Mouse (Mus musculus) layer of hippocampus, postnatal 14 days (tissue): ENCODE results near the gene Rad54l2. TPM values are rescaled to one million over a fixed set of nuclear protein-coding genes. Genes with fewer than 3 reads are reported as not detected.
A peak's percentile ranks its signal among the peaks of the same experiment; 100 is the strongest.

ENCODE experiments used
- DNase-seq, 2 experiments: peaks; one replicate each; pipeline ENCODE4 v3.0.0; 2021 to 2022; ENCODE audit warnings: low spot score in 2 of 2, mixed read lengths in 1 of 2
- total RNA-seq, 2 experiments: library from RNA; stranded (reverse); gene quantifications; 2 replicates each; pipeline ENCODE4 v1.2.3; 2021

The Rad54l2 gene
- total RNA-seq, 2 experiments from 2014 or later, result 18.7 to 20.5 TPM

DNA sequence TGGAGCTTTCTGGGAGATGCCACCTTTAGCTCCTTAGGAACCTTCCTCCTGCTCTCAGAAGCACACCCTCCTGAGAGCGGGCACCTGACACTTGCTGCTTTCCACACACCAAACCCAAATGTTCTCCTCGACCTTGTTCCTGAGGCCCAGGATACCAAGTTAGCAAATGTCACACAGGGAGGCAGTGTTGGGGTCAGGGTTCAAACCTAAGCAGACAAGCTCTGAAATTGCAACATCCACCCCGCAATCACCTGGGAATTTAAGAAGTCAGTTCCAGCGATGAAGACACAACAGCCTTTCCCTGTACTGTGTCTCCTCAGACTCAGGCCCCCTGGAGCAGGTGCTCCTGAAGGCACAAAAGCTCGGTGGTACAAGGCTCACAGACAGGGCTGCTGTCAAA, 111.3 kb downstream of the Rad54l2 start:
- DNase-seq, result no peak

DNA sequence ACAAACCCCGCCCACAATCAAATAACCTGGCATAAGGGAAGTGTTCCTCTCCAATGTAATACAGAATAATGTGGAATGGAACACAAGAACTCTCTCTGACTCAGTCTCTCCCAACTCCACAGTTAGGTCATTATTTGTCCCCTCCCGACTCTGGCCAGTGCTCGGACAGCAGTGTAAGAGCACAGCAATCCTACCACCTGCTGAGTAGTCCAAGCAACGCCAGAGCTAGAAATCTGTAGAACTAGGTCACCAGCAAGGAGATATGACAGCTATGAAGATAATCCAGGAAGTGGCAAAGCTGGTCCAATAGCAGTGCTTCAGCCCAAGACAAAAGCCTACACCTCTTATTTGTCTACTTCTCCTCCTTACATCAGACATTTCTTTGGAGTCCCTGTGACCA, 112.4 kb downstream of the Rad54l2 start:
- no peak for DNase-seq

DNA sequence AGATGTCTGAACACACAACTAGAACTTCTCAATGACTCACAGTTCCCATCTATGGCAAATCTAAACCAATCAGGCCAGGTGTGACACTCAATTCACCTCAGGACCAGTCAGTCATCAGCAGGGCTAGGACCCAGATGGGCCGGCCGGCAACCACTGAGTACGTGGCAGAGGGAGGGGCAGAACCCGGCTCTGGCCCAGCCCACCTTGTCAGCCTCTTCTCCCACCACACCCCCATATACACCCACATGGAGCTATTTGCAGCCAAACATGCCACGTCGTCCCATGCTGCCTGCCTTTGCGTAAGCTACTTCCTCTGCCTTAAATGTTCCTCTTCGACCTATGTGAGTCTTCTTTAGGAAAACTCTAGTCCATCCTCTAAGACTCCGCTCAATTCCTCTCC, 113.0 kb downstream of the Rad54l2 start:
- DNase-seq, result no peak

DNA sequence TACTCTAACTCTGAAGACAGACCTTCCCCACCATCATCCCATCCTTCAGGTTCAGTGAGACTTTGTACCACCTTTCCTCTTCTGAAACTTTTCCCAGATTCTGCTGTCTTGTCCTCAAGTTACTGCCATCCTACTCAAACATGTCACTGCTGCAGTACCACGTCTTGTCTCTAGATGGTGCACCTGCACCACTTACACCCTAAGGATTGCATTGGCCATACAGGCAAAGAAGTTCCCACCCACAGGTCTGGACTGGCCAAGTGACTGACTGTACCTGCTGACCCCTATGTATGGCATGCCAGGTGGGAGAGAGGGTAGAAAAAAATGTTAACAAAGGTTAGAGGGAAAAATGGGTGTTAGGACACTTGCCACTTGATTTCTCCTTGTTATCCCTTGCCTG, 113.5 kb downstream of the Rad54l2 start:
- peak; percentile 81 to 85 for DNase-seq

DNA sequence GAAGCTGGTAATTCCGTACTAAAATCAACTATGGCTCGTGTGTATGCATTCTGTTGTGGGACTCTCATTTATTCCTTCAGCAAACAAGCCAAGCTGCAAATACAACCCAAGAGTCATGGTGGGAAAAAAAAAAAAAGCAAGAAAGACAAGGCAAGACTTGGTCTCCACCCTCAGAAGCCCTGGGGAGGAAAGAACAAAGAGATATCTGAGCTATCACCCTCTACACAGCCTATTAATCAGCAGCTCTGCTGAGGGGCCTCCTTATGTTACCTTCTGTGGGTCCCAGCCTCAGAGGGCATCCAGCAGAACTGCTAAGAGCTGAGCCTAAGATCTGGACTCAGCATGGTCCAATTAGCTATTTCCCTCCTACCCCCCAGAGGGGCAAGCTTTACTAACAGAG, 115.1 kb downstream of the Rad54l2 start:
- no peak for DNase-seq

DNA sequence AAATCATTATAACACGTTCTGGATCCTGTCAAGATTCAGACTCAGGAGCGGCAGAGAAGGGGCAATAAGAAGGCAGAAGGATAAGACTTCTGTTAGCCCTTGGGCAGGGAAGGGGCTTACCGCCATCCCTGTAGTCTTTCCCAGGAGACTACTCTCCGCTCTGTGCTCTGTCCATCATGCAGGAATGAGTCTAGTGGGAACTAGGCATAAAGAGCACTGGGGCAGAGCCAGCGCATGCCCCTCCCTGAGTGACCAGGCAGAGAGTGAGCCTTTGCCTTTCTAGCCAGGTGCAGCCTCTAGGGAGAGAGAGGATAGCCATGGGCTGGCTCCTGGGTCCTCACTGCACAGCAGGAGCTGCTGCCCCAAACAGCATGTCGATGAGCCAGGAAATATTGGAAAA, 124.1 kb downstream of the Rad54l2 start:
- DNase-seq, result no peak

DNA sequence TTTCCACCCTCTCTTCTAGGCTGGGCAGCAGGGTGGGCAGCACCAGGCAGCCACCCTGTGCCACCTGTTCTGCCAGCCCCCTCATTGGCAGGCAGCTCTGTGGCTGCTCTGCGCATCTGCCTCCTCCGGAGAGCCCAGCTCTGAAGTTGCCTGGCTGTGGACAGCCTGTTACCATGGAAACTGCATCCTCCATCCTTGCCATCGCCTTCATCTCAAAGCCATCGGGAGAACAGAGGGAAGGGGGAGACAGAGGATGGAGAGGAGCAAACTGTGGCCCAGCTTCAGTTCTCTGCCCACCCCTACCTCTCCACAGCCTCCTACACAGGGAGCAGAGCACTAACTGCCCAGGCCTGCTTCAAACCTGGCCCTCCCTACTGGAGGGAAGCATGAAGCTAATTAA, 124.6 kb downstream of the Rad54l2 start:
- peak; percentile 69 for DNase-seq

DNA sequence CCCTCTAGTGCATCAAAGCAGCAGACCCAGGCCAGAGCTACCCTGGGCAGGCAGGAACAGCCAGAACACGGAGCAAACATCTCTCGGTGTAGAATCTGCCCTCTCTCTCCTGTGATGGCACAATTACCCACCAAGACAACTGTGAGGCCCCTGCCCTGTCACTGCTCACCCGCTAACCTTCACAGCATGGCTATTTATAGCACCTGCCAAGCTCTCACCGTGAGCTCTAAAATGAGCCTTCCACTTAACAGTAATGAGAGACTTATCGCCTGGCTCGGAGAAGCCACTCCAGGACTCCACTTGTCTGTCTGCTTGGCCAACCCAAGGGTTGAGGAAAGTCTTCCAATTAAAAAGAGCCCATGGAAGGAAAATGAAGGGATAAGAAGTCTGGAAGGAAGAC, 125.8 kb downstream of the Rad54l2 start:
- no peak for DNase-seq

DNA sequence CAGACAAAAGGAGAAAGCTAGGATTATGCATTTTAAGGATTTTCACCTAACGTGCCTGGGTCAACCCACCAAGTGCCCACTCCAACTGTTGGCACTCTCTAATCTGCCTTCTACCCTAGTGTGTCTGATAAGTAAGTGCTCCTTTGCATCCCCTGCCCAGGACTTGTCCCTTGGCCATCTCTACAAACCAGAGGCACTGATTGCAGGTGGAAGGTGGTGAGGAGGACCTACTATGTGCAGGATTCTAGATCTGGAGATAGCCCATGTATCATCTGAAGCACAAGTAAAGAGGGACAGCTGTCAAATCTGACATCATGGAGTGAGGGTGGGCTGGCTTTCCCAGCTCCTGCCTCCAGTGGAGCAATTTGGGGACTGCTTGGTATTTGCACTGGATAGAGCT, 129.1 kb downstream of the Rad54l2 start:
- DNase-seq, result no peak

DNA sequence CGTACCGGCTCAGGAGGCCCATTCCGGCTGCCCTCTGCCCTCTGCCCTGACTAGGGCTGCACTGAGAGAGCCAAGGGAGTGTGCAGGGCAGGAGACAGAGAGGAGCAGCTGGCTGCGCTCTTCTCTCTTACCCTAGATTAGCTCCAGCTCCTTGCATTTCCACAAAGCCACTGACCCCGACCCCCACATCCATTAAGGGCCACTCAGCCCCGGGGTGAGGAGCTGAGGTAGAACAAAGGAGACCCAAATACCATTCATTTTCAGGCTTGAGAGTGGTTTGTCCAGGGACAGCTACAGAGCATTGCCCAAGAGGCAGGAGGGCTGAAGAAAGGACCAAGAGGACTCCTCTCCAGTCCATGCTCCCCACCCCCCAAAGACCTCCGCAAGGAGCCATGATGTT, 129.6 kb downstream of the Rad54l2 start:
- DNase-seq, result no peak

DNA sequence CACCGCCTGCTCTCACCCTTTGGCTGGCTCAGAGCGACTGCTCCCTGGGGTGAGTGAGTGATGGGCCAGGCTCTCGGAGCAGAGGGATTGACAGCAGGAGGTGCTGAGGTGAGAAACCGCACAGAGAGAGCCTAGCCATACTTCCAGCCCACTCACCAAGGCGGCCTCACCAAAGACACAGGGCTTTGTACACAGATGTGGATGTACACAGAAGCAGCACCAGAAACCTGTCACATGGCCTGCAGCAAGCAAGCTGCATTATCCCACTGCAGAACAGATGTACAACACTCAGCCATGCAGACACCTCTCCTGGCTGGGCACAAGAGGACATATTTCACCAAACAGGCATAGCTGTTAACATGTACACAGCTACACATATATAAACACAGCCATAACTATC, 131.4 kb downstream of the Rad54l2 start:
- peak in 1 of 2 experiments; percentile 37 for DNase-seq

DNA sequence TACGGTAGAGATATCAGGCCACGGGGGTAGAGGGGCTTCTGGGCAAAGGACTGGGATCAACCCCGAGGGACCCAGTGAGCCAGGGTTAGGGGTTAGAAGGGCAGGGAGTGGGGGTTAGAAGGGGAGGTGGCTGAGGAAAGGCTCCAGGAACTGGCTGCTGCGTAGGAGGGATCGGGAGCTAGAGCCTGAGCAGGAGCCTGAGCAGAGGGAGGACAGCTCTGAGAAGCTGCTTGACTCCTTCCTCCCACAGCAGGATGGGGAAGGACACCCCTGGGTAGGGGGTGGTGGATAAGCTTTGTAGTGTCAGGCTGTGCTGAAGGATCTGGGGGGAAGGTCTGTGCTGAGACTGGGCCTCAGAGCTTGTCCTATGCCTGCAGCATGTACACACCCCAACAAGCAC, 132.2 kb downstream of the Rad54l2 start:
- DNase-seq, result no peak

DNA sequence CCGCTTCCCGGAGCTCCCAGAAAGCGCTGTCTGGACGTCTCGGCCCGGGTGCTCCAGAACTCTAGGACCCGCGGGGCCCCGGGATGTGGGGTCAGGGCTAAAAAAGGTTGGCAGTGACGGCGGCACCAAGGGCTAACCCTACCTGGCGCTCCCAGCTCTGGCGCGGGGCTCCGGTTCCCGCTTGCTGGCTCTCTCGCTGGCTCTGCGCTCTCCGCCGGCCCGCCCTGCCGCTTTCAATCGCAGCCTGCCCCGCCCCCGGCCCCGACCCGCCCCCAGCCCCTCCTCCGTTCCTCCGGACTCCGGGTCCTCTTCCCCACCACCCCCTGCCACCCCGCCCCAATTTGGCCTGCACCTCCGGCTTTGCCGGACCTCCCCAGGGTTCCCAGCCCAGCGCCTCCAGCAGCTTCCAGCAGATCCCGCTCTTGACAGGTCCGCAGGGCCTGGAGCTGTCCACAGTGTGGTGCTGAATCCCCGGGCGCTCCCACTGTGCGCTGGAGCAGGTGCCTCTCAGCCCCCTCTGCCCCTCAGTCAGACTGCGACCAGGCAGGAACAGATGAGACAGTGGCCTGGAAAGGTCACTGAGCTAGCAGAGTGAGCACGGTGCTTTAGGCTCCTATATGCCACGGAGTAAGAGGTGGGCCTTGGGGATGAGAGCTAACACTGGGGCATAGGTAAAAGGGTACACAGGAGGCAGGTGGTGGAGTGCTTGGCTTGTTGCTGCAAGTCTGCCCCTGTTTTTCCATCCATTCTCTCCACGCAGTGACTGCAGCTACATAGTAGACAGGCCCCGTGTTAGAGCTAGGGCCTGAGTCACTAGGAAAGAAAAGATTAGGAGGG, 132.9 kb downstream of the Rad54l2 start, which contains the start of gene Grm2:
Gene Grm2, minus strand, starts transcription at position 199 of the 837 bp plus-strand sequence.
- peak in 1 of 2 experiments; percentile 33 for DNase-seq

DNA sequence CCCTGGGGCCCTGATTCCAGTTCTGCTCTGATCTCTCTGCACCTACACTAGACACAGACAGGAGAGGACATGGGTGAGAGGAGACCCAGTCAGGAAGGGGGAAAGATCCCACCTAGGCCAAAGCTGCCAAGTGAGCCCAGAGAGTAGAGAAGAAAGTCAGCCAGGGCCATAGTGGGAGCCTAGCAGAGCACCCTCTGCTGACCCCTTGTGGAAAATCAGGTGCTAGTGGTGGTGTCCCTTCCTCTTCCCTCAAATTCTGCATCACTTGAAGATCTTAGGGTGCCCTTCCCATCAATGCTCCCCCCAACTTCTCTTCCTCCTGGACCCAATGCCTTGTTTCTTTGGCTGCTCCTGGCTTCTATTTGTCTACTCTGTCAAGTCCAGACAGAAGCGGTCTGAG, 136.3 kb downstream of the Rad54l2 start:
- DNase-seq, result peak in 1 of 2 experiments; percentile 28

DNA sequence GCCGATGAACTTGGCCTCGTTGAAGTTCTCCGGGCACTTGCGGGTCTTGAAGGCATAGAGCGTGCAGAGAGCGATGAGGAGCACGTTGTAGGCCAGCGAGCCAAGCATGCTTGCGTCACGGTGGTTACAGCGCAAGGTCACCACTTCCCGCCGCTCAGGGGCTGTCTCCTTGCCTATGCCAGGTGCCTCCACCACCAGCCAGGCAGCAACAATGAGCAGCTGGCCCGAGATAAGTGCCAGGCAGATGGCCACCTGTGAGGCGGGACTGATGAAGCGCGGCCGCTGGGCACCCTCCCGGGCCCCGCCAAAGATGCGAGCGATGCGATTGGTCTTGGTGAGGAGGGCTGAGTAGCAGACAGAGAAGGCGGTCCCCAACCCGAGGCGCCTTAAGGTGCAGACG, 141.8 kb downstream of the Rad54l2 start:
- DNase-seq, result no peak

DNA sequence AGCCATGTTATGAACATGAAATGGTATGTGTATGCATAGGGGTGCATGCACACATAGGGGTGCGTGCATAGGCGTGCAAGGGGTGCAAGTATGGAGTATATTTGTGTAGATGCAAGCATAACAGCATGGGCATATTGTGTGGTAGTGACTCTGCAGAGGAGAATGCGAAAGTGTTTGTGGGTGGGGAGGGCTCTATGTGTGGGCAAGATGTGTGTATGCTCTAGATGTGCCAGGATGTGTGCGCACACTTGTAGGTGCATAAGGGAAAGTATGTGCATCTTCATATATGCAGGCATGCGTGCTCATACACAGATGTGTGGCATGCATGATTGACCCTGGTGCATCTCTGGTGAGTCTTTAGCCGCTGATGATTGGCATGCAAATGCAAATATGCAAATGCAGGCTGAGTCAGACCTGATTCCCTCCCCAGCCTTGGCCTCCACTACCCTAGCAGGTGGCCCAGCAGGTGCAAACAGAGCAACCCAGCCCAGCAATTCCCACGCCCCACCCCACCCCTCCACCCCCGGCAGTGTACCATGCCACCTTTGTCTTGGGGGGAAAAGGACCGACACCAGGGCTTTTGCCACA, 143.2 kb downstream of the Rad54l2 start:
- peak in 1 of 2 experiments; percentile 63 for DNase-seq

DNA sequence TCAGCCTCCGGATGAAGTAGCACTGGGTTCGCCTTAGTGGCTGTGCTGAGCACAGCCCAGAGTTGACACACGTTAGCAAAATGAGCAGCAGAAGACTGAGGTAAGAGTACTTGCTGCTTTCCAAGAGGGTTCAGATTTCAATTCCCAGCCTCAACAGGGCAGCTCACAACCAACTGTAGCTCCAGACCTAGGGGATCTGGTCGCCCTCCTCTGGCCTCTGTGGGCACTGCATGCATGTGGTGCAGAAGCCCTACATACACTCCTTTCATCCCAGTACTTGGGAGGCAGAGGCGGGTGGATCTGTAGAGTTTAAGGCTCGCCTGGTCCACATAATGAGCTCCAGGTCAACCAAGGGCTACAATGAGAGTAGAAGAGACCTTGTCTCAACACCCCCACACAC, 145.2 kb downstream of the Rad54l2 start:
- no peak for DNase-seq

DNA sequence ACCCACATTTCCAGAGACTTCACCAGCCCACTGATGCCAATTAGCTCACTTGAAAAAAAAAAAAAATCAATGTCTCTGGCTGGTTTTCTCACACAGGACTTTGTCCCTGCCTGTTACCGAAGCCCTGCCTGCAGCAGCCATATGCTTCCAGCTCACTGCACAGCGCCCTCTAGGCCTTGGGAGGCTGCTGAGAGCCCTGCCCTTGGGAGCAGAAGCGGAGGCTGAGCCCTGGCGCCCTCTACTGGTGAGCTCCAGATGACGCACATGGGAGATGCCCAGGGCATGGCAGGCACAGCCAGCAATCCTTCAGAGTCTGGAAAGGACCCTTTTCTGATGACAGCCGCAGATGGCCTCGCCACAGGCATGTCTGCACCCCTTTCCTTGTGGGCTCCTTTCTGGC, 145.9 kb downstream of the Rad54l2 start:
- DNase-seq, result peak; percentile 77 to 86

DNA sequence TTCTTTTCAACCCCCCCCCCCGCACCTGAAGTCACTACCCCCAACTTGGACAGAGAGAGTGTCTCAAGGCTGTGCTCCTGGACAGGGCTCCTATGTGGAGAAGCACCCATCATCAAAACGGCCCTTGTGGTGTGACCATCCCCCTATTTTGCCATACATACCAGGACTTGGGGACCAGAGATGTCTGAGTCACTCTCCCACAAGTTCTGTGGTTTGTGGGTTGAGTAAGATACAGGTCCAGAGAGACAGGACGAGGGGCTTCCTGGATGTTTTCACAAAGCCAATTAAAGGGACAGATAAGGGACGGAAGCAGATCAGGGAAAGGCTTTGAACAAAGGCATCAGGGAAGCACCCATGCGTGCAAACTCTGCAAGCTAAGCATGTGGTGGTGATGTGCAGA, 147.6 kb downstream of the Rad54l2 start:
- DNase-seq, result no peak

DNA sequence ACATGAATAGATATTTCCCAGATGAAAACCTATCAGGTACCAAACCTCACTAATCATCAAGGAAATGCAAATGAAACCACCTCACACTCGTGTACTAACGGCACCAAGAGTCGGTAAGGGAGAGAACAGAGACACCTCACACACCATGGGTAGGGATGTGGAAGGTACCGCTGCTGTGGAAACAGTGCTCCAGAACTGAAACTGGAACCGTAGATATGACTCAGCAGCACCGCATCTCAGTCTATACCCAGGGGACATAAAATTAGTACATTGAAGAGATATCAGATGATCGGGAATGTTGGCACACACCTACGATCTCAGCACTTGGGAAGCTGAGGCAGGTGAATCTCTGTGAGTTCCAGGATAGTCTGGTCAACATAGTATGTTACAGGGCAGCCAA, 150.8 kb downstream of the Rad54l2 start:
- no peak for DNase-seq
